Mouse (Mus musculus) intestine, embryonic 16.5 days (tissue): ENCODE measurements at regions not wholly inside any gene's neighbourhood (a gene's known extent, or its start where the extent isn't known, plus 50 kb on each side); places are given as distances from the start of the nearest gene placed in this dataset.

ENCODE experiments used
- ATAC-seq: fragments of 200-750 bp; cut with Nextera tagmentation; 2 replicates; pipeline ENCODE4 v1.8.0; 2017; ENCODE audit warnings: moderate TSS enrichment, moderate library complexity
- H3K27ac ChIP-seq: fragments of 300-500 bp; sonication (generic); 2 replicates; pipeline ENCODE4 v1.5.1; 2014; ENCODE audit warnings: mild to moderate bottlenecking, low read length
- H3K27me3 ChIP-seq: fragments of 300-500 bp; sonication (generic); replicated peaks from 2 replicates; pipeline ENCODE4 v1.6.1; 2014; ENCODE audit warnings: low read length, control low read depth, mixed read lengths; ENCODE audit not compliant: control insufficient read depth, insufficient read depth
- H3K36me3 ChIP-seq: fragments of 300-500 bp; sonication (generic); 2 replicates; pipeline ENCODE4 v1.6.1; 2014; ENCODE audit warnings: low read length, control low read depth; ENCODE audit not compliant: control insufficient read depth, insufficient read depth
- H3K4me1 ChIP-seq: fragments of 300-500 bp; sonication (generic); 2 replicates; pipeline ENCODE4 v1.6.1; 2014; ENCODE audit warnings: low read length, control low read depth, mixed read lengths; ENCODE audit not compliant: control insufficient read depth, insufficient read depth
- H3K4me2 ChIP-seq: fragments of 300-500 bp; sonication (generic); 2 replicates; pipeline ENCODE4 v1.6.1; 2014; ENCODE audit warnings: low read depth, low read length, control low read depth
- H3K4me3 ChIP-seq: fragments of 300-500 bp; sonication (generic); 2 replicates; pipeline ENCODE4 v1.5.1; 2014; ENCODE audit warnings: mild to moderate bottlenecking, low read length
- H3K9ac ChIP-seq: fragments of 300-500 bp; sonication (generic); 2 replicates; pipeline ENCODE4 v1.6.1; 2014; ENCODE audit warnings: low read depth, low read length
- H3K9me3 ChIP-seq: fragments of 300-500 bp; sonication (generic); 2 replicates; pipeline ENCODE4 v1.6.1; 2016; ENCODE audit warnings: low read length, control low read depth; ENCODE audit not compliant: control insufficient read depth
- WGBS: fragments of 180-500 bp; shearing (Covaris S2); extraction: QIAGEN DNeasy Blood & Tissue Kit; methylation state at CpG from one replicate; pipeline ENCODE4 v1.1.7; 2014; 5-methylcytosine and 5-hydroxymethylcytosine counted together

GRCm38 (mm10) chr12:46945707-46946106 lies 127.0 kb upstream of the Nova1 start:
- no peaks in the 10 kb centered on the region for H3K36me3 ChIP-seq
- no peak overlapping the region for H3K27ac ChIP-seq
- no peaks in the 10 kb centered on the region for H3K27me3 ChIP-seq
- no peaks in the 10 kb centered on the region for H3K9me3 ChIP-seq
- no peak overlapping the region for H3K4me2 ChIP-seq
- no peak for ATAC-seq
- no peak overlapping the region for H3K4me3 ChIP-seq
- no peaks in the 10 kb centered on the region for H3K4me1 ChIP-seq
- H3K9ac ChIP-seq, result no peak overlapping the region

GRCm38 (mm10) chr12:46931086-46931485 lies 112.4 kb upstream of the Nova1 start:
- ATAC-seq, result no peak

GRCm38 (mm10) chr12:46917286-46917685 lies 98.6 kb upstream of the Nova1 start:
- H3K9me3 ChIP-seq, result no peaks in the 10 kb centered on the region
- no peaks in the 10 kb centered on the region for H3K36me3 ChIP-seq
- H3K27ac ChIP-seq, result no peak overlapping the region
- H3K4me3 ChIP-seq, result no peak overlapping the region
- H3K27me3 ChIP-seq, result no peaks in the 10 kb centered on the region
- H3K4me2 ChIP-seq, result no peak overlapping the region
- 70% methylated on average over 4 of the region's 4 CpGs for WGBS
- ATAC-seq, result no peak
- no peaks in the 10 kb centered on the region for H3K4me1 ChIP-seq
- no peak overlapping the region for H3K9ac ChIP-seq

More at GRCm38 (mm10) chr12:46931086-46931485, 112.4 kb upstream of the Nova1 start:
- Histone ChIP-seq H3K36me3 (no peaks in the 10 kb centered on the region), H3K4me1 (no peaks in the 10 kb centered on the region), H3K27me3 (no peaks in the 10 kb centered on the region), H3K27ac (no peak overlapping the region), H3K4me2 (no peak overlapping the region), H3K9ac (no peak overlapping the region), H3K9me3 (no peaks in the 10 kb centered on the region), H3K4me3 (no peak overlapping the region)

- H3K4me1 ChIP-seq, result no peaks in the 10 kb centered on the region
- H3K27ac ChIP-seq, result no peak overlapping the region
- H3K4me2 ChIP-seq, result no peak overlapping the region
- no peak for ATAC-seq
- no peaks in the 10 kb centered on the region for H3K36me3 ChIP-seq
- WGBS, result 95% methylated on average over 3 of the region's 3 CpGs
- H3K9me3 ChIP-seq, result no peaks in the 10 kb centered on the region
- no peaks in the 10 kb centered on the region for H3K27me3 ChIP-seq
- H3K4me3 ChIP-seq, result no peak overlapping the region
- no peak overlapping the region for H3K9ac ChIP-seq
Observed at GRCm38 (mm10) chr12:46878164-46878563, 59.4 kb upstream of the Nova1 start.

- Histone ChIP-seq H3K36me3 (no peaks in the 10 kb centered on the region), H3K4me2 (no peak overlapping the region), H3K4me3 (no peak overlapping the region), H3K4me1 (no peaks in the 10 kb centered on the region), H3K27me3 (no peaks in the 10 kb centered on the region), H3K9me3 (no peaks in the 10 kb centered on the region), H3K9ac (no peak overlapping the region), H3K27ac (no peak overlapping the region)
- WGBS, result 47% methylated on average over 2 of the region's 2 CpGs
- no peak for ATAC-seq
Observed at GRCm38 (mm10) chr12:46870130-46870529, 51.4 kb upstream of the Nova1 start.
